Mouse (Mus musculus) midbrain, embryonic 16.5 days (tissue): ENCODE data around the gene Nav3. TPM values are rescaled to one million over a fixed set of nuclear protein-coding genes. Genes with fewer than 3 reads are reported as not detected.

Experiments
- ATAC-seq: fragments of 200-750 bp; cut with Nextera tagmentation; 2 replicates; pipeline ENCODE4 v1.8.0; 2017; ENCODE audit warnings: moderate TSS enrichment
- H3K27ac ChIP-seq: fragments of 300-500 bp; sonication (generic); 2 replicates; pipeline ENCODE4 v1.5.1; 2014; ENCODE audit warnings: mild to moderate bottlenecking, low read length, mixed read lengths
- H3K27me3 ChIP-seq: fragments of 300-500 bp; sonication (generic); 2 replicates; pipeline ENCODE4 v1.6.1; 2014; ENCODE audit warnings: low read depth, low read length, mixed read lengths; ENCODE audit not compliant: control insufficient read depth, insufficient read depth
- H3K36me3 ChIP-seq: fragments of 300-500 bp; sonication (generic); 2 replicates; pipeline ENCODE4 v1.6.1; 2014; ENCODE audit warnings: mild to moderate bottlenecking, low read length, moderate library complexity, mixed read lengths; ENCODE audit not compliant: control insufficient read depth, insufficient read depth
- H3K4me1 ChIP-seq: fragments of 300-500 bp; sonication (generic); 2 replicates; pipeline ENCODE4 v1.6.1; 2014; ENCODE audit warnings: mild to moderate bottlenecking, low read length, mixed read lengths; ENCODE audit not compliant: control insufficient read depth, insufficient read depth
- H3K4me2 ChIP-seq: fragments of 300-500 bp; sonication (generic); 2 replicates; pipeline ENCODE4 v1.6.1; 2014; ENCODE audit warnings: mild to moderate bottlenecking, low read length, mixed read lengths
- H3K4me3 ChIP-seq: fragments of 300-500 bp; sonication (generic); 2 replicates; pipeline ENCODE4 v1.5.1; 2014; ENCODE audit warnings: low read depth, mild to moderate bottlenecking, low read length, moderate library complexity, mixed read lengths
- H3K9ac ChIP-seq: fragments of 300-500 bp; sonication (generic); 2 replicates; pipeline ENCODE4 v1.6.1; 2014; ENCODE audit warnings: low read depth, low read length, mixed read lengths
- H3K9me3 ChIP-seq: fragments of 300-500 bp; sonication (generic); replicated peaks from 2 replicates; pipeline ENCODE4 v1.6.1; 2014; ENCODE audit warnings: mild to moderate bottlenecking, low read length, mixed read lengths; ENCODE audit not compliant: control insufficient read depth, poor library complexity, severe bottlenecking
- WGBS: fragments of 180-500 bp; shearing (Covaris S2); extraction: QIAGEN DNeasy Blood & Tissue Kit; methylation state at CpG from one replicate; pipeline ENCODE4 v1.1.7; 2014; 5-methylcytosine and 5-hydroxymethylcytosine counted together
- polyA plus RNA-seq: library from polyadenylated mRNA; unstranded; fragments of >200 nt; fragmentation: Nextera tagmentation; extraction: Ambion mirVana; gene quantifications from 2 replicates; pipeline ENCODE4 v1.2.1, GENCODE M21; 2015

Gene Nav3
- polyA plus RNA-seq, 1 experiment from 2014 or later = 18.7 TPM

GRCm38 (mm10) chr10:109741664-109742063 is 714.3 kb downstream of the Nav3 start:
- no peak for ATAC-seq
- Histone ChIP-seq H3K36me3 (peaks cover 16% of the 10 kb centered on the region), H3K4me2 (no peak overlapping the region), H3K9me3 (peaks cover 5% of the 10 kb centered on the region; the same call in 1 of the 2 replicates), H3K4me1 (peaks cover 2% of the 10 kb centered on the region), H3K9ac (no peak overlapping the region), H3K4me3 (no peak overlapping the region), H3K27ac (no peak overlapping the region; the same call in 1 of the 2 replicates), H3K27me3 (no peaks in the 10 kb centered on the region)
- WGBS = 37% methylated on average over 2 of the region's 2 CpGs

DNA sequence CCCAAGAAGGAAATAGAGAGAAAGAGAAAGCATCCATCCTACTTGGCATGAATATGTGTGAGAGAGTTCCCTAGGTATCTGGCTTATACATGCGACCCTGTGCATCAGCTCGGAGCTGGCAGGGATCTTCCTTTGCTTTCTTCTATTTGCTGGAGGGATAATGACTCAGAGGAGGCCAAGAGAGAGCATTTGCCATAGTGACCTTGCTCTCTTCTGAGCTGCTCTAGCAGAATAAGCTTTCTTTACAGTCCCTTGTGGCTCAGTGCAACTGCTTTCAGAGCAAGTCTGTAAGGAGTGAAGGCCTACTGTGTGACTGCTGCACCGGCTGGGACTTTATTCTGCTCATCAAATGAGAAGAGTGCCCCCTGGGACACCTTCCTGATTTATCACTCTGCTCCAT is 715.7 kb downstream of the Nav3 start:
- no peak overlapping the region for H3K4me2 ChIP-seq
- no peak for ATAC-seq
- H3K9ac ChIP-seq = no peak overlapping the region
- H3K36me3 ChIP-seq = peaks cover 15% of the 10 kb centered on the region
- WGBS = 42% methylated on average over 3 of the region's 3 CpGs
- peaks cover 5% of the 10 kb centered on the region; the same call in 1 of the 2 replicates for H3K9me3 ChIP-seq
- H3K4me3 ChIP-seq = no peak overlapping the region
- no peak overlapping the region for H3K27ac ChIP-seq
- H3K27me3 ChIP-seq = no peaks in the 10 kb centered on the region
- H3K4me1 ChIP-seq = peaks cover 2% of the 10 kb centered on the region

DNA sequence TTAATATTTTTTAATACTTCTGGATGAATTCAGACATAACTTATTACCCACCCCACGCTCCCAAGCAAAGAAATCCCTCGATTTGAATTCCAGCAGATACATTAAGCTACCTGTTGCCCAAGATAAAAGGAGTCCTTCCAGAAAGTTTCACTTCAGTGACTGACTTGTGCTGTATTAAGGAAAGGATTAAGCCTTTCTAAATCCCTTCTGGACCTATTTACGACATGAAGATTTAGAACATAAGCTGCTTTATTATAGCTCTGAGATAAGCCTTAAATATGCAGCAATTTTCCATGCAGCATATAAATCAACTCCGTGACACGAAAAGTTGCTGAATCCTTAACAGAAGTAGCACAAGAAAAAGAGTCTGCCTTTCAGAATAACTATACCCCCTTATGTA is 732.4 kb downstream of the Nav3 start:
- no peak for ATAC-seq
- Histone ChIP-seq H3K9me3 (no peaks in the 10 kb centered on the region), H3K4me1 (no peaks in the 10 kb centered on the region), H3K4me3 (no peak overlapping the region), H3K4me2 (no peak overlapping the region), H3K36me3 (no peaks in the 10 kb centered on the region), H3K27ac (no peak overlapping the region), H3K27me3 (no peaks in the 10 kb centered on the region), H3K9ac (no peak overlapping the region)
- WGBS = 31% methylated on average over 5 of the region's 5 CpGs

- no peaks in the 10 kb centered on the region for H3K27me3 ChIP-seq
- no peak overlapping the region for H3K4me2 ChIP-seq
- no peaks in the 10 kb centered on the region for H3K4me1 ChIP-seq
- H3K27ac ChIP-seq = no peak overlapping the region
- no peak for ATAC-seq
- peaks cover 7% of the 10 kb centered on the region; the same call in 1 of the 2 replicates for H3K36me3 ChIP-seq
- H3K4me3 ChIP-seq = no peak overlapping the region
- H3K9ac ChIP-seq = no peak overlapping the region
- WGBS = 65% methylated on average over 2 of the region's 2 CpGs
- H3K9me3 ChIP-seq = no peaks in the 10 kb centered on the region
These were observed 737.2 kb downstream of the Nav3 start for GRCm38 (mm10) chr10:109718808-109719207.

DNA sequence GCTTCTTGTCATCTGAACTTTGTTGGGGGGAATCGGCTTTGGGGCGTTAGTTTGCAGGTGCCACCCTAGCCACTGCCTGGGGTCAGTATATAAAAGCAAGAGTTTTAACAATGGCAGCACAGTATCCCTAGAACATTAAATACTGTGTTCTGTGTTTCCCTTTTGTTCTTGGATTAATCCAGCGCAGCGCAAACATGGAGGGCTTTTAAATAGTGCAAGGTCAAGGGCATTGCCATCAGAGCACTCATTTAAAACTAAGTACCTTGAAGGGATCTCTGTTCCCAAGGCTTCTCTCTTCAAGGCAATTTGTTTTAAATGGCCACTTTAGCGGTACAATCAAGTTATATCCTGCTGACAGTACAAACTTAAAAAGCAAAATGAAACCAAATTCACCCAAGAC is 737.6 kb downstream of the Nav3 start:
- no peaks in the 10 kb centered on the region for H3K4me1 ChIP-seq
- H3K4me2 ChIP-seq = no peak overlapping the region
- no peak for ATAC-seq
- WGBS = 38% methylated on average over 5 of the region's 5 CpGs
- H3K27me3 ChIP-seq = no peaks in the 10 kb centered on the region
- no peaks in the 10 kb centered on the region for H3K9me3 ChIP-seq
- H3K4me3 ChIP-seq = no peak overlapping the region
- H3K27ac ChIP-seq = no peak overlapping the region
- no peak overlapping the region for H3K9ac ChIP-seq
- peaks cover 7% of the 10 kb centered on the region; the same call in 1 of the 2 replicates for H3K36me3 ChIP-seq

DNA sequence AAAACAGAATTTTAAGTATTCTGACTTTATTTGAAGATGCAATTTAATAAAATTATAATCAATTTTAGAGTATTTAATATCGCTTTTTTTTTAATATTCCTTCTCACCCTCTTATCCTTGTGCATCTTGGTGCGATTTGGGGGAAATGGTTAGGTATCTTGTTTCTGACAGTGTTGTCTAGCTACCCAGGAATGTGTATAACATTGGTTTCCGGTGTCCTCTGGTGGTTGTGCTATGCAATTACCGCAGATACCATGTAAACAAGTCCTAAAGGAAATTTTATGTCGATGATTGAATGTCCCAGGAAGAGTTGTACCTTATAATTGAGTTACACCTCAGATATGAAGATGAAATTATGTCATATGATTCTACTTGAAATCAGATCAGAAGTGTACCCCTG is 743.0 kb downstream of the Nav3 start:
- no peak overlapping the region for H3K4me3 ChIP-seq
- no peak overlapping the region for H3K27ac ChIP-seq
- H3K9me3 ChIP-seq = no peaks in the 10 kb centered on the region
- ATAC-seq = peak; percentile 64; the same call in 1 of the 2 replicates
- H3K27me3 ChIP-seq = no peaks in the 10 kb centered on the region
- WGBS = 35% methylated on average over 5 of the region's 5 CpGs
- no peaks in the 10 kb centered on the region for H3K4me1 ChIP-seq
- H3K9ac ChIP-seq = no peak overlapping the region
- peaks cover 5% of the 10 kb centered on the region; the same call in 1 of the 2 replicates for H3K36me3 ChIP-seq
- H3K4me2 ChIP-seq = no peak overlapping the region

- Histone ChIP-seq H3K4me1 (no peaks in the 10 kb centered on the region), H3K27me3 (no peaks in the 10 kb centered on the region), H3K27ac (no peak overlapping the region), H3K4me2 (no peak overlapping the region), H3K9me3 (no peaks in the 10 kb centered on the region), H3K9ac (no peak overlapping the region), H3K36me3 (peaks cover 9% of the 10 kb centered on the region; the same call in 1 of the 2 replicates), H3K4me3 (no peak overlapping the region)
- no peak for ATAC-seq
- WGBS = 43% methylated on average over 3 of the region's 3 CpGs
These were observed 756.2 kb downstream of the Nav3 start for GRCm38 (mm10) chr10:109699771-109700335.

- Histone ChIP-seq H3K36me3 (no peaks in the 10 kb centered on the region), H3K9ac (no peak overlapping the region), H3K27me3 (no peaks in the 10 kb centered on the region), H3K4me1 (peaks cover 1% of the 10 kb centered on the region), H3K4me3 (no peak overlapping the region), H3K9me3 (no peaks in the 10 kb centered on the region), H3K27ac (no peak overlapping the region), H3K4me2 (no peak overlapping the region)
- WGBS = 60% methylated on average over 3 of the region's 3 CpGs
- no peak for ATAC-seq
These were observed 765.4 kb downstream of the Nav3 start for GRCm38 (mm10) chr10:109690564-109690963.

- WGBS = 8% methylated on average over 27 of the region's 27 CpGs
- Histone ChIP-seq H3K4me2 (peak overlapping the region; percentile 70), H3K9ac (peak overlapping the region; percentile 31), H3K4me1 (peaks cover 18% of the 10 kb centered on the region), H3K9me3 (no peaks in the 10 kb centered on the region), H3K27ac (peak overlapping the region; percentile 85), H3K36me3 (0 out of 2 replicates have a peak, but pooled peaks cover 3% of the 10 kb centered on the region), H3K4me3 (peak overlapping the region; percentile 30), H3K27me3 (no peaks in the 10 kb centered on the region)
- peak; percentile 94 for ATAC-seq
These were observed 771.6 kb downstream of the Nav3 start for GRCm38 (mm10) chr10:109684109-109685056.
